Mouse (Mus musculus): ENCODE data around the gene Slc38a9. TPM values are rescaled to one million over a fixed set of nuclear protein-coding genes. Genes with fewer than 3 reads are reported as not detected.
A peak's percentile ranks its signal among the peaks of the same experiment; 100 is the strongest.

The Slc38a9 gene
- polyA plus RNA-seq, 1 experiment from 2014 or later: 25.7 TPM

DNA sequence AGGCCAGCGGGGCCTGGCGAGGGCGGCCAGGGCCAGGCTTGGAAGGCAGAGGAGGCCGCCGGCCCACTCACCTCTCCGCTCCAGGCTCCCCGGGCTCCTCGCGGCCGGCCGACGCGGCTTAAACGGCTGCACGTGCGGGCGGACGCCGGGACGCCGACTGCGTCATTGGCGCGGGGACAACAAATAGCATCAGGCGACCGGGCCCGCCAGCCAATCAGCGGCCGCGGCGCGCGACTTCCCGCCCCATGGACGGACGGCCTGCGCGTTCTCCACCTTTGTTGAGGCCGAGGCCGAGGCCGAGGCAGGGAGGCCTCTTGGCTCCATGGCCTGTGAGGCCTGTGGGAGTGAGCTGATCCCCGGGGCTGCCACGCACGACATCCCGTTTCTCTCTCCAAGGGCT, 8.3 kb upstream of the Slc38a9 start, which contains the start of gene Ddx4:
TSS of gene Ddx4 (minus strand) at position 271 of the 400 bp plus-strand sequence.
- whole genome bisulfite sequencing: 66% methylated on average over 45 of the region's 45 CpGs
- H3K4me3 ChIP-seq: no peak within 1 kb of the TSS
- H3K36me3 ChIP-seq: no peaks in the 10 kb centered on the region

DNA sequence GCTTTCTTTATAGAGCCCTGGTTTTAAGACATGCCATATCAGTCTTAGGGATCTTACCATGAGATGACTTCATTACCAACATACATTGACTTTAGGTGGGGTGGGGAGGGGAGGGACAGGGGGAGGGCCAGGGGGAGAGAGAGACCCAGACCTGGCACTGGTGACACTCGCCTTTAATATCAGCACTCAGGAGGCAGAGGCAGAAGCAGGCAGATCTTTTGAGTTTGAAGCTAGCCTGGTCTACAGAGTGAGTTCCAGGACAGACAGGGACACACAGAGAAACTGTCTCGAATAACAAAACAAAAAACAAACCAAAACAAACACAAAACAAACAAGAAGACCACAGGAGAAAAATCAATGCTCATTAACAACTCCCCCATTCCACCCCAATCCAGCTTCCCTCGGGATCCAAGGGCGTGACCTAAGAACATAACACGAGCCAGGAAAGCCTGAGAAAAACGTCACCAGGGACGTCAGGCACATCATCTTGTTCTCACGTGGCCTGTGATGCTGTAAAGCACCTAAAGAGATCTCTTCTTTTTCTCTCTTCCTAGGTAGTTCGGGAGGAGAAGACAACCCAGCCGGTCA, 471 bp upstream of the Slc38a9 start:
- peak overlapping the region; percentile 70 for H3K4me3 ChIP-seq
- peak overlapping the region; percentile 77 for H3K4me2 ChIP-seq (replicated peaks)
- no peak overlapping the region for H3K27ac ChIP-seq (replicated peaks)
- peaks cover 8% of the 10 kb centered on the region for H3K4me1 ChIP-seq
- peak overlapping the region; percentile 53; the same call in 1 of the 2 replicates for H3K9ac ChIP-seq (replicated peaks)
- ATAC-seq (ENCODE audit: low FRiP score, low read depth): peak; percentile 25
- H3K9me3 ChIP-seq: no peaks in the 10 kb centered on the region
- no peaks in the 10 kb centered on the region for H3K36me3 ChIP-seq
- no peaks in the 10 kb centered on the region for H3K27me3 ChIP-seq
- WGBS: 3% methylated on average over 10 of the region's 10 CpGs

More for the DNA sequence above, 8.3 kb upstream of the Slc38a9 start, which contains the start of gene Ddx4:
- Histone ChIP-seq H3K27ac (replicated peaks) (no peak within 1 kb of the TSS), H3K9ac (replicated peaks) (no peak within 1 kb of the TSS), H3K4me1 (no peaks in the 10 kb centered on the region), H3K27me3 (no peaks in the 10 kb centered on the region), H3K9me3 (peaks cover 9% of the 10 kb centered on the region), H3K4me2 (replicated peaks) (no peak within 1 kb of the TSS)
- no peak for ATAC-seq (ENCODE audit: low FRiP score, low read depth)

DNA sequence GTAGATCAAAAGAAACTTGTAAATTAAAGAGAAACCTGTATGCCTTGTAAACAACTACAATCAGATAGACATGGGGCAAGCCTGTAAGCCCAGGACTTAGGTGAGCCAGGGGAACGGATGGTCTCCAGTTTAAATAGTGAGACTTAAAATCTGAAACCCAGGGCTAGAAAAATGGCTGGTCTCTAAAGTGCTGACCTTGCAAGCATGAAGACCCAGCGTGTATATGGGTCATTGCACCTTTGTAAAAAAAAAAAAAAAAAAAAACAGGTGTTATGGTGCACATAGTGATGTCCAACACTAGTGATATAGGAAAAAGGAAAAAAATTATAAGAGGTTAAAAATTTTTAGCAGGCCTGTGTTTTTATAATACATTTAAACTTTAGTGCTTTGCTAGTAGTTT, 1.1 kb downstream of the Slc38a9 start:
- peaks cover 8% of the 10 kb centered on the region for H3K4me1 ChIP-seq
- no peak for ATAC-seq (ENCODE audit: low FRiP score, low read depth)
- 0 out of 2 replicates have a peak overlapping the region, but pooled peaks have one; percentile 70 for H3K4me3 ChIP-seq
- 75% methylated on average over 2 of the region's 2 CpGs for WGBS
- no peaks in the 10 kb centered on the region for H3K9me3 ChIP-seq
- peak overlapping the region; percentile 77 for H3K4me2 ChIP-seq (replicated peaks)
- no peak overlapping the region for H3K27ac ChIP-seq (replicated peaks)
- peak overlapping the region; percentile 81; the same call in 1 of the 2 replicates for H3K9ac ChIP-seq (replicated peaks)
- no peaks in the 10 kb centered on the region for H3K27me3 ChIP-seq
- H3K36me3 ChIP-seq: no peaks in the 10 kb centered on the region

DNA sequence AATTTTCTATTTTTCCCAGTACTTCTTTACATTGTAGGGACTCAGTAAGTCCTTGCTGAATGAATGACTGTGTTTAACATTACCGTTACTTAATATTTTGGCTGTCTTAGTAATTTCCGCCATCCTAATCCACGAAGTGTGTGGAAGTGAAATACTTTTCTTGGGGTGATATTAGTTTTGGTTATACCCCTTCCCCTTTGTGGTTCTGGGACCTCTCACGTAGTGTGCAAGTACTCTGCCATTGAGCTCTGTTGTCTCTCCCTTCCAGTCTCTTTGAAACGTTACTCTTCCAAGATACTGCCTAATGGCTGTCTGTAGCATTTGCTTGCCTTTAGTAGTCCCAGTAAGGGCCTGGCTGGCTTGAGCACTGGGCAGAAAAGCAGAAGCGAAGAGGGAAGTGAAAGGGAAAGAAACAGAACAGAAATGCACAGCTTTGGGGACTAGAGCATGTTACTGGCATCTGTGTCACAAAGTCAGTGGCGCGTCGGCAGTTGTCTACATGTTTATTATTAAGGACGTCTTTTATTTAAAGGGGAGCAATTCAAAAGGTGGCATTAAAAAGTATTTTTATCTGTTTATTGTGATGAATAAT, 6.0 kb downstream of the Slc38a9 start:
- 89% methylated on average over 10 of the region's 10 CpGs for WGBS
- H3K4me3 ChIP-seq: no peak overlapping the region
- peaks cover 7% of the 10 kb centered on the region for H3K36me3 ChIP-seq
- no peak overlapping the region for H3K9ac ChIP-seq (replicated peaks)
- no peak for ATAC-seq (ENCODE audit: low FRiP score, low read depth)
- H3K4me2 ChIP-seq (replicated peaks): no peak overlapping the region
- no peaks in the 10 kb centered on the region for H3K27me3 ChIP-seq
- H3K4me1 ChIP-seq: no peaks in the 10 kb centered on the region
- no peak overlapping the region for H3K27ac ChIP-seq (replicated peaks)
- H3K9me3 ChIP-seq: no peaks in the 10 kb centered on the region

DNA sequence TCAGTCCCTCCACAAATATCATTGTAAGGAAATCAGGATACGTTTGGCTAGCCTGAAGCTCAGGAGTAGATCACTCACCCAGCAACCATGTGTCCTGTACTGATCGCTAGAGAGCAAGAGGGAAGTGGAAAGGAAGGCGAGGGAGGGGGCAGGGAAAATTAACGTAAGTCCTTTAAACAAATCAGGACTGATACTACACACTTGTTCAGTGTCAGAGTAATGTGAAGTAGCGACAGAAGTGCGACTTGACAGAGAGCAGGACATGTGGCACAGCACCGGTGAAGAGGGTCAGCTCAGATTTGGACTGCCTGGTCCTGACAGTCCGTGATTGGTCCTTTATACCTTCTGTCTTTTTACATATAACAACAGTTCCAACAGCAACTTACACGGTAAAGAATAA, 6.7 kb downstream of the Slc38a9 start:
- H3K9ac ChIP-seq (replicated peaks): no peak overlapping the region
- no peak for ATAC-seq (ENCODE audit: low FRiP score, low read depth)
- H3K4me1 ChIP-seq: no peaks in the 10 kb centered on the region
- H3K9me3 ChIP-seq: no peaks in the 10 kb centered on the region
- no peaks in the 10 kb centered on the region for H3K27me3 ChIP-seq
- H3K36me3 ChIP-seq: peaks cover 9% of the 10 kb centered on the region
- H3K4me2 ChIP-seq (replicated peaks): no peak overlapping the region
- 88% methylated on average over 9 of the region's 9 CpGs for WGBS
- no peak overlapping the region for H3K27ac ChIP-seq (replicated peaks)
- no peak overlapping the region for H3K4me3 ChIP-seq

DNA sequence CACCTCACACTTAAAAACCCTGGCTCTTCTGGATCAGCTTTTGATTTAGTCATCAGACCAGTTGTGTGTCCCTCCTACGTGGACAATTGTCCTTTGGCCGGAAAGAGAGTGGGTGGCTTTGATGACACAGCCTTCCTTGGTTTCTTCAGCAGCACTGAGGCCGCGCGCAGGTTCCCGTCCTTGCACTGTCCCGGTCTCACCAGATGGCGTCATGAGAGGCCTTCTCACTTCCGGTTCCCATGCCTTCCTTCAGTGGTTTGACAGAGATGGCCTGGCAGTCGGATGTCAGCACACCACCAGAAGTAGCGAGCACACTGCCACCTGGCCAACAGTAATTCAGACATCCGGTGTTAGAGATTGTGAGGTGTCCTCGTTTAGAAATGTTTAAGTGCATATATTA, 11.2 kb downstream of the Slc38a9 start:
- WGBS: 73% methylated on average over 13 of the region's 13 CpGs
- ATAC-seq (ENCODE audit: low FRiP score, low read depth): no peak
- no peaks in the 10 kb centered on the region for H3K27me3 ChIP-seq
- no peak overlapping the region for H3K4me2 ChIP-seq (replicated peaks)
- no peaks in the 10 kb centered on the region for H3K9me3 ChIP-seq
- H3K4me3 ChIP-seq: no peak overlapping the region
- H3K9ac ChIP-seq (replicated peaks): no peak overlapping the region
- H3K36me3 ChIP-seq: peaks cover 9% of the 10 kb centered on the region
- no peak overlapping the region for H3K27ac ChIP-seq (replicated peaks)
- H3K4me1 ChIP-seq: no peaks in the 10 kb centered on the region

DNA sequence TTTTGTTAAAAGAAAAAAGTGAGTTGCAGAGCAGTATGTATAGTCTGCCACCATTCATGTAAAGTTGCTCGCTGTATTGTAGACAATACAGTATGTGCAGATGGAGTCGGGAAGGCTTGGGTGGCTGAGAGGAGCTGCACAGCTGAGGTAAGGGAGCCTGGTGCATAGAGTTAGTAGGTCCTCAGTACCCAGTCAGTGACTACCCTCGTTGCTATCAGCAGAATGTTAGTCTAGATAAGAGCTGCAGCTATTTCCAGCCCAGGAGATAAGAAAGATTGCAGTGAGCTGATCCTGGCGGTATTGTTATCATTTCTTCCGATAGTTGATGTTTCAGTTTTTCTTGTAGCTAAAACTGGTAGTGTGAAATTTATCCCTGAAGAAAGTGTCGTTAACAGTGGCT, 12.2 kb downstream of the Slc38a9 start:
- peaks cover 12% of the 10 kb centered on the region for H3K36me3 ChIP-seq

DNA sequence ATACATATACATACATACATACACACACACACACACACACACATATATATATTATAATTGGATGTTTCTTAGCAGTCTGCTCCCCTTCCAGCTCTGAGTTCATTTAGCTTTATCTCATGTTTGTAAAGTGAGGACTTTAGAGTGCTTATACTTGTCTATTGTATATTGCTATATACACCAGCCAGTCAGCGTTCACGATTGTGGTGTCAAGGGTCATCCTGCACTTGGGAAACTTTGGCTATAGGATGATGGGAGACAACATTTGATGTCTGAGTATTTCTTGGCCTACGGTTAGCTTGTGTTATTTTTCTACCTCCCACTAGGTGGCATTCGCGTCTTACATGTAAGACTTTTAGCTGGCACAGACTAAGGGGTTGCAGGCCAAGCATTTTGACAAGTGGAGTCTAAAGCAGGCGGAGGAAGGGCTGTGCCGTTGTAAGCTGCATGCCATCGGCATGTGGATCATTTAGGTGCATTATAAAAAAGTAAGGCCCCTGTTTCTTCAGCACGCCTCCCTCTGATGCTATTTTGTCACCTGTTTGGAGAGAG, 13.4 kb downstream of the Slc38a9 start:
- Histone ChIP-seq H3K27me3 (no peaks in the 10 kb centered on the region), H3K36me3 (peaks cover 17% of the 10 kb centered on the region), H3K27ac (replicated peaks) (no peak overlapping the region), H3K4me2 (replicated peaks) (no peak overlapping the region), H3K9me3 (no peaks in the 10 kb centered on the region; the same call in 1 of the 2 replicates), H3K4me1 (no peaks in the 10 kb centered on the region), H3K4me3 (no peak overlapping the region), H3K9ac (replicated peaks) (no peak overlapping the region)
- peak; percentile 73 for ATAC-seq (ENCODE audit: low FRiP score, low read depth)
- 14% methylated on average over 9 of the region's 9 CpGs for WGBS

More for the DNA sequence above, 12.2 kb downstream of the Slc38a9 start:
- no peaks in the 10 kb centered on the region for H3K27me3 ChIP-seq
- H3K4me1 ChIP-seq: no peaks in the 10 kb centered on the region
- H3K4me3 ChIP-seq: no peak overlapping the region
- no peak for ATAC-seq (ENCODE audit: low FRiP score, low read depth)
- no peak overlapping the region for H3K9ac ChIP-seq (replicated peaks)
- H3K4me2 ChIP-seq (replicated peaks): no peak overlapping the region
- no peaks in the 10 kb centered on the region for H3K9me3 ChIP-seq
- no peak overlapping the region for H3K27ac ChIP-seq (replicated peaks)
- 83% methylated on average over 6 of the region's 6 CpGs for WGBS

DNA sequence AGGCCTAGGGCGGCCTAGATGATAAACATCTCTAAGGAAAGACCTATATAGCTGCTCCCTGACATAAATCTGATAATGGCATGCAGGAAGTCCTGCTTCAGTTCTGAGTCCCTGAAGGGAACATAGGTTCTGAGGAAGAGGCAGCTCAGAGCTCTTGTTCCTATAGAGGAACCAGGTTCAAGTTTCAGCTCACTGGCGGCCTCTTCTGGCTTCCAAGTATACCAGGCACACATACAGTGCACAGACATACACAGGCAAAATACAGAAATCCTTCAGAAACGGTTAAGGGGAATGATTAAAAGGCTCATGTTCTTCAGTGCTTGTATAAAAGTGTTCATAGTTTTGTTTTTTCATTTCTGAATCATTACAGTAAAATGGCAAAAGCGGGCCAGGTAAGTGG, 17.6 kb downstream of the Slc38a9 start:
- H3K27me3 ChIP-seq: no peaks in the 10 kb centered on the region
- H3K4me2 ChIP-seq (replicated peaks): no peak overlapping the region
- no peaks in the 10 kb centered on the region; the same call in 1 of the 2 replicates for H3K9me3 ChIP-seq
- ATAC-seq (ENCODE audit: low FRiP score, low read depth): no peak
- H3K4me3 ChIP-seq: no peak overlapping the region
- no peaks in the 10 kb centered on the region for H3K4me1 ChIP-seq
- H3K36me3 ChIP-seq: peaks cover 12% of the 10 kb centered on the region
- H3K9ac ChIP-seq (replicated peaks): no peak overlapping the region
- H3K27ac ChIP-seq (replicated peaks): no peak overlapping the region
- 88% methylated on average over 4 of the region's 4 CpGs for WGBS

DNA sequence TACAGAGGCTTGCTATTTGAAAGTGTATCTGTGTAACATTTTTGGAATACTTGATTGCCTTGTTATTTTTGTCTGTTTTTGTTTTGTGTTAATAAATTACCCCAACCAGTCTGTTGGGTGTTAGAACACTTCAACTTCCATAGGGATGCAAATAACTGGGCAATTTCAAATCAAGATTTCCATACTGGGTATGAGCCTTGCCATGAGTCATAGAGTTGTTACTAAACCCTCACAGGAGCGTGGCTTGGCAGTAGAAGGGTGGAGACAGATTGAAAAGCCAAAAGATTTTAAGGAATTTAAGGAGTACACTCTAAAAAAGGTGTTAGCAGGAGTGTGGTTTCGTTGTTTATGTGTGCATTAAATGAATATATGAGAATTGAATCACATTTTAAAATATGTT, 22.8 kb downstream of the Slc38a9 start:
- Histone ChIP-seq H3K27me3 (no peaks in the 10 kb centered on the region), H3K36me3 (peaks cover 7% of the 10 kb centered on the region; the same call in 1 of the 2 replicates), H3K9ac (replicated peaks) (no peak overlapping the region), H3K27ac (replicated peaks) (no peak overlapping the region), H3K9me3 (no peaks in the 10 kb centered on the region), H3K4me3 (no peak overlapping the region), H3K4me1 (no peaks in the 10 kb centered on the region), H3K4me2 (replicated peaks) (no peak overlapping the region)
- ATAC-seq (ENCODE audit: low FRiP score, low read depth): no peak
- WGBS: 80% methylated on average over 2 of the region's 2 CpGs

DNA sequence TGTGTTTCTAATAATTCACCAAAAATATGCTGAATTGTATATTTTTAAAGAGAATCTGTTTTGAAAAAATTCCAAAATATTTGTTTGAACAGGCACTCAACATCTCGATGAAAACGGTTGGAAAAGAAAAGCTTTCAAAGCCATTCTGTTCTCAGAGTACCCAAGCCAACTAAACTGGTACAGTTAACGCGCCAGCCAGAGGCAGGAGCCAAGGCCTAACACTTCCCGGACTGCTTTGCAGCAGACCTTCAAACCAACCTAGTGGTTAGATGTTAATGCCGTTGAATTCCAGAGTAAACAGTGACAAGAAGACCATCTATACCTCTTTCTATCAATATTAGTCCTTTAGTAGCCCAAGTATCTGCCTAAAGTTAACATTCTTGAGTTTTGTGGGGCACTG, 23.4 kb downstream of the Slc38a9 start:
- WGBS: 78% methylated on average over 6 of the region's 6 CpGs
- H3K4me3 ChIP-seq: no peak overlapping the region
- H3K4me2 ChIP-seq (replicated peaks): no peak overlapping the region
- 0 out of 2 replicates have a peak, but pooled peaks cover 7% of the 10 kb centered on the region for H3K36me3 ChIP-seq
- H3K27ac ChIP-seq (replicated peaks): no peak overlapping the region
- no peak overlapping the region for H3K9ac ChIP-seq (replicated peaks)
- no peaks in the 10 kb centered on the region for H3K4me1 ChIP-seq
- H3K27me3 ChIP-seq: no peaks in the 10 kb centered on the region
- H3K9me3 ChIP-seq: no peaks in the 10 kb centered on the region
- ATAC-seq (ENCODE audit: low FRiP score, low read depth): no peak

DNA sequence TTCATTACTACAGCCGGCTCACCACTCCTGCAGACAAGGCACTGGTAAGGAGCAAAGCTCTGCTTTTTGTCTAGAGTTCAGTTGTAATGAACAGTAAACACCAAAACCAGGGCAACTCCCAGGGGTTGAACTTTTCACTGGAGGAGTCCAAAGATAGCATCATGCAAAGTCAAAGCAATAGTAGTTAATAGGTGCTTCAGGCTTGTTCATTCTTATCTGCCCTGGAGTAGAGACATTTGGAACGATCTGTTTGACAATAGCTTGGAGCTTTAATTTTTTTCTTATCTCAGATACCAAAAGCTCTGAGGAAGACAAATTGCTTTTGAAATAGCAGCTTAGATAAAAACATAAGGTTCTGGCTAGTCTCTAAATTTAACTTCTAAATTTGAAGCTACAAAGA, 25.6 kb downstream of the Slc38a9 start:
- Histone ChIP-seq H3K4me1 (no peaks in the 10 kb centered on the region), H3K4me2 (replicated peaks) (no peak overlapping the region), H3K4me3 (no peak overlapping the region), H3K27ac (replicated peaks) (no peak overlapping the region), H3K9me3 (no peaks in the 10 kb centered on the region), H3K36me3 (0 out of 2 replicates have a peak, but pooled peaks cover 3% of the 10 kb centered on the region), H3K9ac (replicated peaks) (no peak overlapping the region), H3K27me3 (no peaks in the 10 kb centered on the region)
- WGBS: 90% methylated on average over 2 of the region's 2 CpGs
- ATAC-seq (ENCODE audit: low FRiP score, low read depth): no peak

Measured in midbrain, embryonic 12.5 days (tissue).